Mouse (Mus musculus): ENCODE data around the gene Krt16.
"Not testable (repeated sequence)": the region's sequence is repeated elsewhere in the genome, so short reads cannot be mapped to it uniquely, and the experiment has no call there.

Krt16 gene

GRCm38 (mm10) chr11:100259079-100259478 is 10.4 kb upstream of the Krt16 start:
- intact Hi-C loops (cut with DNase I) = no loop called here

GRCm38 (mm10) chr11:100257967-100258366 is 9.3 kb upstream of the Krt16 start:
- intact Hi-C loops (cut with DNase I) = no loop called here

GRCm38 (mm10) chr11:100255514-100255913 is 6.8 kb upstream of the Krt16 start:
- intact Hi-C loops (cut with DNase I) = no loop called here

GRCm38 (mm10) chr11:100254360-100255090 is 5.8 kb upstream of the Krt16 start:
- intact Hi-C loops (cut with DNase I) = no loop called here

- intact Hi-C loops (cut with DNase I) = not testable (repeated sequence)
These were observed 2.2 kb downstream of the Krt16 start for GRCm38 (mm10) chr11:100246471-100246870.

- intact Hi-C loops (cut with DNase I) = not testable (repeated sequence)
These were observed 8.4 kb downstream of the Krt16 start for GRCm38 (mm10) chr11:100240272-100240671.

- intact Hi-C loops (cut with DNase I) = no loop called here
These were observed 27.0 kb downstream of the Krt16 start for GRCm38 (mm10) chr11:100221741-100222140.

- intact Hi-C loops (cut with DNase I) = no loop called here
These were observed 29.4 kb downstream of the Krt16 start for GRCm38 (mm10) chr11:100219304-100219703.

GRCm38 (mm10) chr11:100208542-100208941 is 40.2 kb downstream of the Krt16 start:
- intact Hi-C loops (cut with DNase I) = no loop called here

GRCm38 (mm10) chr11:100207498-100207897 is 41.2 kb downstream of the Krt16 start, which contains the start of gene Krt14:
Krt14 (minus strand) TSS chr11:100207548.
- intact Hi-C loops (cut with DNase I) = no loop called here

- intact Hi-C loops (cut with DNase I) = no loop called here
These were observed 45.3 kb downstream of the Krt16 start for GRCm38 (mm10) chr11:100203448-100203847.

- intact Hi-C loops (cut with DNase I) = no loop called here
These were observed 45.8 kb downstream of the Krt16 start for GRCm38 (mm10) chr11:100202906-100203305.

- intact Hi-C loops (cut with DNase I) = no loop called here
These were observed 48.4 kb downstream of the Krt16 start for GRCm38 (mm10) chr11:100200104-100200820.

- intact Hi-C loops (cut with DNase I) = no loop called here
These were observed 50.0 kb downstream of the Krt16 start for GRCm38 (mm10) chr11:100198666-100199065.

All from adrenal gland (tissue).